Mouse (Mus musculus) left cerebral cortex, postnatal 14 days (tissue): ENCODE measurements around the gene Krt82. TPM values are rescaled to one million over a fixed set of nuclear protein-coding genes. Genes with fewer than 3 reads are reported as not detected.
"Not testable (repeated sequence)": the region's sequence is repeated elsewhere in the genome, so short reads cannot be mapped to it uniquely, and the experiment has no call there.

Experiments used
- DNase-seq, 2 experiments: peaks; one replicate each; pipeline ENCODE4 v3.0.0; 2021 to 2022; ENCODE audit warnings: low spot score in 2 of 2, mixed read lengths in 1 of 2
- intact Hi-C: fragments of 180-260 bp; cut with DNase I; formaldehyde crosslinking; loops from one replicate; pipeline ENCODE4 v1.15.1; 2025
- microRNA-seq, 2 experiments: library from miRNA; unstranded; fragments of <30 nt; microRNA quantifications; one replicate each; pipeline ENCODE4 v1.2.0; 2022
- total RNA-seq, 2 experiments: library from RNA; stranded (reverse); gene quantifications; 2 replicates each; pipeline ENCODE4 v1.2.3; 2021

The Krt82 gene
- total RNA-seq, 2 experiments from 2014 or later = not detected

DNA sequence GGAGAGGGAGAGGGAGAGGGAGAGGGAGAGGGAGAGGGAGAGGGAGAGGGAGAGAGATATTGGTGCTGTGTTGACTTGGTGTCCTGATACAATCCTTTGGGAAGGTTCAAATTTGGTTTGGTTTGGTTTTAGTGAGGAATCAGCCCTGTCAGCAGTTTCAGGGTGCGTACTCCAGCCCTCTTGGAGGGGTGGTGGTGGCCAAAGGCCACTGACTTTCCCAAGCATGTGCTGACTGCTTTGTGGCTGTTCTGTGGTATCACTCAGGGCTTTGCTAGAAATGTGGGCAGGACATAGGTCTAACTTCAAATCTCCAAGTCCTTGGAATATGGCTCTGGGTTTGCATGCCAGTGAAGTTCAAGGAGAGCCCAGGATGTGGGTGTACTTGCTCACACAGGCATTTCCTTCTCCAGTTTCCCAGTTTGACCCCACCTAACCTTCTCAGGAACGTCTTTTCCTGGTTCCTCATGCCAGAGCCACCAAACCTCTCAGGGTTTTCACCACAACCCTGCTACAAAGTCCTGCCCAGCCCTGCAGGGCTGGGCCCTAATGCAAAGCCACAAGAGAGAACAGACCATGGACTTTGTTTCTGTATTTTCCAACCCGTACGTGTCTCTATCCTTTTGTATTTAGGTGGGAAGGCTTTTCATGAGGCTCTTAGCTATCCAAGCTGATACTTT, 27.8 kb downstream of the Krt82 start:
- intact Hi-C loops = loop anchor here (5.0 kb wide), 1 partner anchor 195 kb away; no protein-coding TSS in a partner anchor
- DNase-seq = no peak

DNA sequence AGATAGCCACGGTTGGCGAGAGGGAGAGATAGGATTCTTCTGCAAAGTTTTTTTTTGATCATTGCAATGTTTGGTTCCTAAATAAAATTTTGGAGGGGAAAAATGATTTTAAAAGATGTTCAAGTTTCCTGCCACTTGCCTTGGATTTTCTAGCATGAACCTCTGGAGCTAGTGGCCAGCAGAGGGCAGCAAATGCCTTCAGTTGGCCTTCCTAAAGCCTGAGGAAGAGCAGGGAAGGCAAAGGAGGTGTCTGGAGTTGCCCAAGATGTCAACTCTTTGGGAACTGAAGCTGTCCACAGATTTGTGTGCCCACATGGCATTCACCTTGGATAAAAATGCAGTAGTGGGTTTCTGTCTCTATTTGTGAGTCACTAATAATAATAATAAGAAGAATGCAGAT, 30.7 kb downstream of the Krt82 start:
- peak; percentile 79 to 90 for DNase-seq
- intact Hi-C loops = loop anchor here (1.0 to 5.0 kb wide), 4 partner anchors 179 to 455 kb away; no protein-coding TSS in a partner anchor

GRCm38 (mm10) chr15:101517161-101517560, 33.3 kb downstream of the Krt82 start, which contains the start of gene Gm49425:
Gm49425 (minus strand) TSS chr15:101517261.
- intact Hi-C loops, DNase-seq: not testable (repeated sequence)

DNA sequence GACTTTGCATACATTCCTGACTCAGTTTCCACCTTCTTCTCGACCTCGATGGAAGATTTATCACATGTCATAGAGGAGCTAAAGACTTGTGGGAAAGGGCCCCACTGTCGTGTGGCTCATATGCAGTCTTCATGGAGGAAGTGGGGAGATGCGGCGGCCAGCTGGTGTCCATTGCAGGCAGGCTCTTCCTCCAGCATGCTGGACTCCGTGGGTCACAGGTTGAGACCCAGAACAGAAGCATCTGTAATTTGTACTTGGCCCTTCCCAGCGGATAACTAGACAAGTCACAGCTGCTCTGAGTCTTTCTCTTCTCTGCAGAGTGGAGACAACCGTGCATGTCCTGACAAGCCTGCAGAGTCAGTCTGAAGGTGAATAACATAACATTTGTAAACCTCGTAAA, 42.2 kb downstream of the Krt82 start:
- intact Hi-C loops = no loop called here
- DNase-seq = no peak

GRCm38 (mm10) chr15:101506896-101507758, 43.3 kb downstream of the Krt82 start:
- intact Hi-C loops = no loop called here
- no peak for DNase-seq

- intact Hi-C loops = loop anchor here (10.0 kb wide), 1 partner anchor 152 kb away; no protein-coding TSS in a partner anchor
- no peak for DNase-seq
These were observed 53.3 kb downstream of the Krt82 start for GRCm38 (mm10) chr15:101497181-101497580.

DNA sequence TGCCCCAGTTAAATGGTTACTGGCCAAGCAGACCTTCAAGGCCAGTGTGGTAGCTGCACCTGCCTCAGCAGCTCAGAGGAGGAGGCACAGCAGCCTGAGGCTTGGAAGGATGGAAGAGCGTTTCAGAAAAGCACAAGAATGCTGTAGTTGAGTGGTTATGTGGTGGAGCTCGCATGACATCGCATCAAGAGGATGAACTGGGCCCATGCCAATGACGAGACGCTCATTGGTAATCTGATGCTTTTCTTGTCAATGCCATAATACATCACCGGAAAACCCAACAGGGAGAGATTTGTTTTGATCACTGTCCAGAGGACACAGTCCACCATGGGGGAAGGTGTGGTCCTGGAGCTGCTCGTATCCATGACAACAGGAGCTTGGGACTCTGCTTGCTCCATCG, 55.2 kb downstream of the Krt82 start:
- no peak for DNase-seq
- intact Hi-C loops = loop anchor here (10.0 kb wide), 1 partner anchor 150 kb away; no protein-coding TSS in a partner anchor

DNA sequence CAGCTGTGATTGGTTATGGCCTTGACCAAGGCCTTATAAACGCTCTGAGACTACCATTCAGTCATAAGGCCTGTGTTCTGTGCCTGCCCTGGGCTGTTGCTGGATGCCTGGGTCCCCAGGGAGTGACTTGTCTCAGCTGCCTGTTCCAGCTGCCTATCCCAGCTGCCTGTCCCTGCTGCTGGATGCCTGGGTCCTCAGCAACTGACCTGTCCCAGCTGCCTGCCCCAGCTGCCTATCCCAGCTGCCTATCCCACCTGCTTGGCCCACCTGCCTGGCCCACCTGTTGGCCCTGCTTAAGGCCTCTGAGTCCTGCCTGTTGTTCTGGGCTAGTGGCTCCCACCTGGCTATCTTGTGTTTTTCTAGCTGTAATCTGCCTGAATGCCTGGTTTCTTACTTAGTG, 56.3 kb downstream of the Krt82 start:
- intact Hi-C loops = loop anchor here (10.0 kb wide), 1 partner anchor 149 kb away; no protein-coding TSS in a partner anchor

DNA sequence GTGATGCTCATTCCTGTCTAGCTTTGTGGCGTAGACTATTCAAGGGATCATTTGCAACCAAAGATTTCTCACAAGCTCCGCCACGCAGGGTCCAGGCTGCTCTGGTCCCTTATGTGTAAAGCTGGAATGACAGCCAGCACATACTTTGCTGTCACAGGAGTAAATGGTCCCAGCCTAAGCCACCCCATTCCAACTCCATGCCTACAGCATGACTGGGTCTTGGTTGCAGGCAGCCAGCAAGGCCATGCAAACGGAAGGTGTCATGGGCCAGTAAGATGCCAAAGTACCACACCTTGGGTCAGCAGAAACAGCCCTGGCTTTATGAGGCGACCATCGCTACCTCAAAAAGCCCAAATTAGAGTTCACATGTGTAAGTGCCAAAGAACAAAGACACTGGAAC, 56.8 kb downstream of the Krt82 start:
- intact Hi-C loops = loop anchor here (10.0 kb wide), 1 partner anchor 149 kb away; no protein-coding TSS in a partner anchor
- DNase-seq = no peak

More for the DNA sequence above, 56.3 kb downstream of the Krt82 start:
- DNase-seq = no peak

DNA sequence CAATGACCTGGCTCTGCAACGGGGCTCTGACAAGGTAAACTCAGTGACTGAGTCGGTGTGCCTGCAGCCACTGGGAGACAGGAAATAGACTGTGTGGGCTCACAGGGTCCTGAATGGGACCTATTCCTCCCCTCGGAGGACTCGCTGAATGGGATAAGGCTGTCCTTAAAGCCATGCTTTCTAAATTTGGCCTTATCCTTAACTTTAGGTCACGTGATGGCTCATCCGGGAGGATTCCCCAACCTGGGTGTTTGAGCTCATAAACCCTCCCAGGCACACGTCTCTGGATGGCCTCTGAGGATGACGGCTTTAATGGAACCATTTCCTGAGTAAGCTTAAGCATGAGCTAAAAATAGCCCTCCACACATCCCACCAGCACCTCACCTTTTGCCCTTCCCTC, 57.7 kb downstream of the Krt82 start:
- no peak for DNase-seq
- intact Hi-C loops = loop anchor here (10.0 kb wide), 1 partner anchor 148 kb away; no protein-coding TSS in a partner anchor

- no peak for DNase-seq
- intact Hi-C loops = loop anchor here (10.0 kb wide), 1 partner anchor 147 kb away; no protein-coding TSS in a partner anchor
These were observed 59.0 kb downstream of the Krt82 start, which contains the start of gene Krt83 for GRCm38 (mm10) chr15:101491431-101491830. Krt83 (minus strand) TSS chr15:101491512.

Small RNA genes within 50 kb of the gene (microRNA-seq; reads per million reads assigned to microRNA genes)
- gene Gm44393 (0 reads per million in 2 experiments), gene Gm44460 (0 reads per million in 2 experiments)

Other genes starting within 250 kb of the Krt82 start
- 1 to 10 TPM; 1.6 to 1.9 TPM for gene Krt80, start 180.5 kb downstream of the Krt82 start, total RNA-seq
- under 1 TPM; 0.22 to 0.30 TPM for gene Krt7, start 139.6 kb downstream of the Krt82 start, total RNA-seq
- gene Krt87, start 111.9 kb downstream of the Krt82 start, total RNA-seq = under 1 TPM in 1 of 2 experiments, not detected in 1; 0.15 TPM
- gene Krt88, start 102.9 kb downstream of the Krt82 start, total RNA-seq = not detected
- gene Krt81, start 86.9 kb downstream of the Krt82 start, total RNA-seq = not detected
- not detected for gene Krt86, start 77.2 kb downstream of the Krt82 start, total RNA-seq
- not detected for gene Krt83, start 59.2 kb downstream of the Krt82 start, total RNA-seq
- not detected for gene Gm49425, start 33.4 kb downstream of the Krt82 start, total RNA-seq
- gene Krt84, start 17.8 kb downstream of the Krt82 start, total RNA-seq = not detected
- not detected for gene Krt90, start 12.3 kb upstream of the Krt82 start, total RNA-seq
- not detected for gene Krt75, start 23.2 kb upstream of the Krt82 start, total RNA-seq
- not detected for gene Gm5414, start 77.5 kb upstream of the Krt82 start, total RNA-seq
- not detected for gene Gm5478, start 96.7 kb upstream of the Krt82 start, total RNA-seq
- not detected for gene Krt6b, start 129.6 kb upstream of the Krt82 start, total RNA-seq
- not detected for gene Krt6a, start 143.6 kb upstream of the Krt82 start, total RNA-seq
- not detected for gene Krt5, start 162.2 kb upstream of the Krt82 start, total RNA-seq
- gene Krt71, start 192.4 kb upstream of the Krt82 start, total RNA-seq = not detected
- not detected for gene Krt72, start 235.8 kb upstream of the Krt82 start, total RNA-seq